Mouse (Mus musculus): Measurements from ENCODE around the gene Apcs. TPM values are rescaled to one million over a fixed set of nuclear protein-coding genes. Genes with fewer than 3 reads are reported as not detected.

Gene Apcs
- polyA plus RNA-seq, 1 experiment from 2014 or later: 7.5 TPM

- Histone ChIP-seq H3K4me3 (ENCODE audit: low read length) (no peak overlapping the region), H3K9me3 (ENCODE audit: control insufficient read depth, low read length) (no peaks in the 10 kb centered on the region), H3K27ac (ENCODE audit: low read length) (no peak overlapping the region), H3K9ac (ENCODE audit: low read depth, low read length) (no peak overlapping the region), H3K4me1 (ENCODE audit: control insufficient read depth, insufficient read depth, low read length) (no peaks in the 10 kb centered on the region), H3K4me2 (ENCODE audit: low read depth, low read length) (no peak overlapping the region), H3K36me3 (ENCODE audit: control insufficient read depth, insufficient read depth, low read length) (no peaks in the 10 kb centered on the region), H3K27me3 (replicated peaks; ENCODE audit: control insufficient read depth, insufficient read depth, low read length) (no peaks in the 10 kb centered on the region)
- WGBS: 72% methylated on average over 2 of the region's 2 CpGs
- ATAC-seq: no peak
Observed at GRCm38 (mm10) chr1:172847044-172847761, 47.6 kb downstream of the Apcs start.

Other genes starting within 250 kb of the Apcs start
- 1.1 and 1.3 TPM in 2 replicates for gene Crp, start 197.0 kb downstream of the Apcs start, polyA plus RNA-seq (2015; fragmentation: Nextera tagmentation; extraction: Ambion mirVana)
- not detected in 2 replicates for gene Olfr16, start 55.4 kb upstream of the Apcs start, polyA plus RNA-seq (2015; fragmentation: Nextera tagmentation; extraction: Ambion mirVana)
- gene Olfr1408, start 242.3 kb upstream of the Apcs start, polyA plus RNA-seq (2015; fragmentation: Nextera tagmentation; extraction: Ambion mirVana): not detected in 2 replicates